8 mouse cellular contexts compared by ENCODE assay signal in the genomic region with DNA sequence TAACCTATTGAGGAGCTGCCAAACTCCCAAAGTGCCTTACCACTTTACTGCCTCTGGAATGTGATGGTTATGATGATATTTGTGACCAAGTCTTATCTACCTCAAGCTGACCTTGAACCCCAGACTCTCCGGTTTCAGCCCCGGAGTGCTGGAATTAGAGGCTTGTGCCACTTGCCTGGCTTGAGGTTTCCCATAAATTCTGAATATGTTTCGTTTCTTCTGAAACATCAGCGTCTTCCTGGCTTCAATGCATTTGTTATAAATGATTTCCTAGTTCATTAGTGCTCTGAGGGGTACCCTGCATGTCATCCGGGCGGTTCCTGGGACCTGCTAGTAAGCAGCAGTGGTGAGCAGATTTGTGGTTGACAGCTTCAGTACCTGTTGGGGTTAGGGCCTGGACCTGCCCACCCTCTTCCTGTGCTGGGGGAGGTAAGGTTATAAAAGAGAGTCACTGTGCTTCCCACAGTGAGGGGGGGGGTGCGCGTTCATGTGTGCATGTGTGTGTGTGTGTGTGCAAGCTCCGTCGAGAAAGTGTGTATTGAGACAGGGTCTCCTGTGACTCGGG. TPM values are rescaled to one million over a fixed set of nuclear protein-coding genes. Genes with fewer than 3 reads are reported as not detected.
DNase-seq lines count a peak whose midpoint lies in the region; ATAC-seq and TF ChIP-seq lines count a peak whose summit lies in the region.

No protein-coding gene starts in this region.

- H3K27me3 ChIP-seq in kidney, postnatal 0 days (ENCODE audit: insufficient read depth, low read length): no peaks in the 10 kb centered on the region
- no peaks in the 10 kb centered on the region for H3K27me3 ChIP-seq in kidney, adult 2 months (replicated peaks; ENCODE audit: control insufficient read depth, insufficient read depth, low read length)
- H3K27me3 ChIP-seq in hindbrain, embryonic 12.5 days: no peaks in the 10 kb centered on the region
- peaks cover 5% of the 10 kb centered on the region; the same call in 1 of the 2 replicates for H3K27me3 ChIP-seq in midbrain, embryonic 12.5 days

- DNase-seq in kidney, postnatal 0 days (ENCODE audit: low spot score): no peak
- no peak for DNase-seq in kidney, adult 2 months
- no peak for DNase-seq in left cerebral cortex, postnatal 10 days (ENCODE audit: extremely low spot score in 1 of 2, low spot score in 2 of 2)
- DNase-seq in spleen, postnatal 14 days (ENCODE audit: low spot score in 2 of 2): no peak
- DNase-seq in cerebellum, adult 8-10 months: no peak

- peak overlapping the region; percentile 76 for H3K4me3 ChIP-seq in kidney, postnatal 0 days (replicated peaks; ENCODE audit: low read depth, low read length)
- H3K4me3 ChIP-seq in kidney, adult 2 months (ENCODE audit: insufficient read depth, low read depth, low read length): no peak overlapping the region
- peak overlapping the region; percentile 61; the same call in 1 of the 2 replicates for H3K4me3 ChIP-seq in cortical plate, adult 2 months (ENCODE audit: insufficient read depth, low read length)
- H3K4me3 ChIP-seq in hindbrain, embryonic 12.5 days: 0 out of 2 replicates have a peak overlapping the region, but pooled peaks have one; percentile 75
- no peak overlapping the region for H3K4me3 ChIP-seq in midbrain, embryonic 12.5 days

- no peak for TF ChIP-seq POLR2A in kidney, adult 2 months (IDR thresholded peaks at IDR 0.05; ENCODE audit: low read depth, low read length)
- TF ChIP-seq POLR2A in cortical plate, adult 2 months (IDR thresholded peaks at IDR 0.05; ENCODE audit: extremely low read depth, insufficient read depth, low read length): no peak

- H3K36me3 ChIP-seq in kidney, postnatal 0 days (ENCODE audit: insufficient read depth, low read length): no peaks in the 10 kb centered on the region
- no peaks in the 10 kb centered on the region for H3K36me3 ChIP-seq in kidney, adult 2 months (ENCODE audit: control insufficient read depth, insufficient read depth, low read length)
- H3K36me3 ChIP-seq in hindbrain, embryonic 12.5 days: no peaks in the 10 kb centered on the region
- H3K36me3 ChIP-seq in midbrain, embryonic 12.5 days: no peaks in the 10 kb centered on the region

- H3K4me2 ChIP-seq in kidney, postnatal 0 days (ENCODE audit: low read length): peak overlapping the region; percentile 88
- peak overlapping the region; percentile 82 for H3K4me2 ChIP-seq in hindbrain, embryonic 12.5 days (replicated peaks)
- peak overlapping the region; percentile 92 for H3K4me2 ChIP-seq in midbrain, embryonic 12.5 days (replicated peaks)

- peaks cover 27% of the 10 kb centered on the region for H3K4me1 ChIP-seq in kidney, postnatal 0 days (replicated peaks; ENCODE audit: insufficient read depth, low read length)
- H3K4me1 ChIP-seq in kidney, adult 2 months (ENCODE audit: control insufficient read depth, insufficient read depth, low read length): peaks cover 4% of the 10 kb centered on the region
- peaks cover 6% of the 10 kb centered on the region for H3K4me1 ChIP-seq in cortical plate, adult 2 months (ENCODE audit: control insufficient read depth, insufficient read depth, low read length)
- peaks cover 47% of the 10 kb centered on the region for H3K4me1 ChIP-seq in hindbrain, embryonic 12.5 days
- peaks cover 27% of the 10 kb centered on the region for H3K4me1 ChIP-seq in midbrain, embryonic 12.5 days

- no peak for ATAC-seq in kidney, postnatal 0 days (replicated peaks; ENCODE audit: low FRiP score, low read depth)
- no peak for ATAC-seq in hindbrain, embryonic 12.5 days (ENCODE audit: low FRiP score)
- ATAC-seq in midbrain, embryonic 12.5 days (ENCODE audit: low FRiP score, low read depth): no peak

- no peak for TF ChIP-seq CTCF in kidney, postnatal 0 days (IDR thresholded peaks at IDR 0.05; ENCODE audit: low read depth)
- TF ChIP-seq CTCF in kidney, adult 2 months (conservative IDR thresholded peaks at IDR 0.05; ENCODE audit: insufficient read depth, insufficient read length, low read depth, low read length): no peak
- TF ChIP-seq CTCF in cortical plate, adult 2 months (IDR thresholded peaks at IDR 0.05; ENCODE audit: extremely low read depth, insufficient read depth, low read length): no peak

- intact Hi-C loops in left cerebral cortex, postnatal 10 days (cut with DNase I): loop anchor here (5.0 kb wide), 1 partner anchor 44 kb away; no protein-coding TSS in a partner anchor

- no peaks in the 10 kb centered on the region for H3K9me3 ChIP-seq in kidney, postnatal 0 days (replicated peaks; ENCODE audit: low read length)
- no peaks in the 10 kb centered on the region for H3K9me3 ChIP-seq in hindbrain, embryonic 12.5 days (replicated peaks)
- H3K9me3 ChIP-seq in midbrain, embryonic 12.5 days: no peaks in the 10 kb centered on the region

- H3K27ac ChIP-seq in kidney, postnatal 0 days: no peak overlapping the region
- H3K27ac ChIP-seq in kidney, adult 2 months (ENCODE audit: insufficient read depth, low read depth, low read length): no peak overlapping the region
- H3K27ac ChIP-seq in cortical plate, adult 2 months (ENCODE audit: insufficient read depth, low read length): no peak overlapping the region
- no peak overlapping the region for H3K27ac ChIP-seq in hindbrain, embryonic 12.5 days
- H3K27ac ChIP-seq in midbrain, embryonic 12.5 days (replicated peaks): no peak overlapping the region

- WGBS in kidney, postnatal 0 days: 67% methylated on average over 11 of the region's 11 CpGs
- 52% methylated on average over 11 of the region's 11 CpGs for WGBS in kidney, adult 2 months
- WGBS in hindbrain, embryonic 12.5 days: 93% methylated on average over 11 of the region's 11 CpGs
- WGBS in midbrain, embryonic 12.5 days: 93% methylated on average over 11 of the region's 11 CpGs

- peak overlapping the region; percentile 80; the same call in 1 of the 2 replicates for H3K9ac ChIP-seq in kidney, postnatal 0 days (ENCODE audit: low read depth, low read length)
- H3K9ac ChIP-seq in hindbrain, embryonic 12.5 days: no peak overlapping the region
- peak overlapping the region; percentile 76; the same call in 1 of the 2 replicates for H3K9ac ChIP-seq in midbrain, embryonic 12.5 days (replicated peaks)

RNA-seq across cellular contexts. Expression of a gene that starts 1.5 kb away (rescaled TPM):
- 63.8 and 65.5 TPM in 2 replicates for polyA plus RNA-seq in kidney, postnatal 0 days (2015; fragmentation: Nextera tagmentation; extraction: Ambion mirVana)
- polyA plus RNA-seq in kidney, adult 2 months (2012; rRNA removed): 37.6 and 42.0 TPM in 2 replicates
- polyA plus RNA-seq in cortical plate, adult 2 months (2012; rRNA removed): 31.4 and 35.4 TPM in 2 replicates
- 31.7 and 35.4 TPM in 2 replicates for polyA plus RNA-seq in hindbrain, embryonic 12.5 days (2016; fragmentation: Nextera tagmentation; extraction: Ambion mirVana)
- polyA plus RNA-seq in midbrain, embryonic 12.5 days (2016; fragmentation: Nextera tagmentation; extraction: Ambion mirVana): 29.4 and 31.1 TPM in 2 replicates
- 10 to 100 TPM; 34.4 to 34.6 TPM for total RNA-seq in left cerebral cortex, postnatal 10 days (2021)

RNA-seq across cellular contexts. Expression of a gene that starts 22.4 kb away (rescaled TPM):
- 3.4 TPM in 2 replicates for polyA plus RNA-seq in kidney, postnatal 0 days (2015; fragmentation: Nextera tagmentation; extraction: Ambion mirVana)
- 0.14 TPM in 1 of 2 replicates, not detected in the other for polyA plus RNA-seq in kidney, adult 2 months (2012; rRNA removed)
- 7.5 and 8.2 TPM in 2 replicates for polyA plus RNA-seq in cortical plate, adult 2 months (2012; rRNA removed)
- polyA plus RNA-seq in hindbrain, embryonic 12.5 days (2016; fragmentation: Nextera tagmentation; extraction: Ambion mirVana): 2.0 and 2.3 TPM in 2 replicates
- 1.3 and 1.9 TPM in 2 replicates for polyA plus RNA-seq in midbrain, embryonic 12.5 days (2016; fragmentation: Nextera tagmentation; extraction: Ambion mirVana)
- total RNA-seq in left cerebral cortex, postnatal 10 days (2021): 10 to 100 TPM in 1 of 2 experiments, 1 to 10 TPM in 1; 10.0 to 12.1 TPM

RNA-seq across cellular contexts. Expression of a gene that starts 25.7 kb away (rescaled TPM):
- polyA plus RNA-seq in kidney, postnatal 0 days (2015; fragmentation: Nextera tagmentation; extraction: Ambion mirVana): 0.58 and 0.64 TPM in 2 replicates
- polyA plus RNA-seq in kidney, adult 2 months (2012; rRNA removed): 0.35 TPM in 1 of 2 replicates, not detected in the other
- polyA plus RNA-seq in cortical plate, adult 2 months (2012; rRNA removed): 1.7 and 2.2 TPM in 2 replicates
- 1.8 and 2.3 TPM in 2 replicates for polyA plus RNA-seq in hindbrain, embryonic 12.5 days (2016; fragmentation: Nextera tagmentation; extraction: Ambion mirVana)
- 1.3 and 2.0 TPM in 2 replicates for polyA plus RNA-seq in midbrain, embryonic 12.5 days (2016; fragmentation: Nextera tagmentation; extraction: Ambion mirVana)
- total RNA-seq in left cerebral cortex, postnatal 10 days (2021): 1 to 10 TPM in 1 of 2 experiments, under 1 TPM in 1; 0.67 to 1.5 TPM

RNA-seq across cellular contexts. Expression of a gene that starts 48.2 kb away (rescaled TPM):
- polyA plus RNA-seq in kidney, postnatal 0 days (2015; fragmentation: Nextera tagmentation; extraction: Ambion mirVana): 19.8 and 23.5 TPM in 2 replicates
- 26.7 and 29.1 TPM in 2 replicates for polyA plus RNA-seq in kidney, adult 2 months (2012; rRNA removed)
- 39.4 and 42.3 TPM in 2 replicates for polyA plus RNA-seq in cortical plate, adult 2 months (2012; rRNA removed)
- polyA plus RNA-seq in hindbrain, embryonic 12.5 days (2016; fragmentation: Nextera tagmentation; extraction: Ambion mirVana): 38.1 TPM in 2 replicates
- 40.2 and 40.5 TPM in 2 replicates for polyA plus RNA-seq in midbrain, embryonic 12.5 days (2016; fragmentation: Nextera tagmentation; extraction: Ambion mirVana)
- 10 to 100 TPM; 33.0 to 34.9 TPM for total RNA-seq in left cerebral cortex, postnatal 10 days (2021)

Comparison
In these comparisons a context has a peak if more than half of its experiments do, and no peak if none do; other contexts are left out.
1. H3K4me3 ChIP-seq: peak in kidney, postnatal 0 days (single experiment), cortical plate, adult 2 months (single experiment) and hindbrain, embryonic 12.5 days (single experiment); none in kidney, adult 2 months (single experiment) and midbrain, embryonic 12.5 days (single experiment).
2. Peak in every context shown above with its lines, with median percentiles within 50 percentile points of each other: H3K4me2 ChIP-seq.